Mouse (Mus musculus): ENCODE measurements around the gene Lgi4.

Lgi4 gene

GRCm38 (mm10) chr7:31059108-31059507 is at the start of gene Lgi4:
Lgi4 (plus strand) TSS chr7:31059342.
- DNase-seq (ENCODE audit: low spot score in 2 of 2) = peak; percentile 78 to 79

GRCm38 (mm10) chr7:31012971-31013370 is 46.2 kb upstream of the Lgi4 start:
- no peak for DNase-seq (ENCODE audit: low spot score in 2 of 2)

GRCm38 (mm10) chr7:31017104-31017901 is 41.8 kb upstream of the Lgi4 start:
- peak; percentile 35 to 36 for DNase-seq (ENCODE audit: low spot score in 2 of 2)

DNA sequence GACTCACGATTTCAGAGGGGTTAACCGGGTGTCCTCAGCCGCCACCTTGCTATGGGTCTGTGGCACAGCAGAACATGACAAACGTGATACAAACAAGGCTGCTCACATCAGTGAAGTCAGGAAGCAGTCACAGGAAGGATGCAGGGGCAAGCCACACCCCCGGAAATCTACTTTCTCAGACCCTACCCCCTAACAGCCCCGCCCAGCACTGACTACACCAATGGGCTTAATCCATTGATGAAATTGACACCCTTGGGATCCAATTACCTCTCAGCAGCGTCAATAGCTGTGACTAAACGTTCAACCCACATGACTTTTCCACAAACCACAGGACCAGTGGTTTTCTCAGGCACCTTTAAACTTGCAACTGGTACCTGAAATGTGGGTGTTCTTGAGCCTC is 30.5 kb upstream of the Lgi4 start:
- DNase-seq (ENCODE audit: low spot score in 2 of 2) = no peak

DNA sequence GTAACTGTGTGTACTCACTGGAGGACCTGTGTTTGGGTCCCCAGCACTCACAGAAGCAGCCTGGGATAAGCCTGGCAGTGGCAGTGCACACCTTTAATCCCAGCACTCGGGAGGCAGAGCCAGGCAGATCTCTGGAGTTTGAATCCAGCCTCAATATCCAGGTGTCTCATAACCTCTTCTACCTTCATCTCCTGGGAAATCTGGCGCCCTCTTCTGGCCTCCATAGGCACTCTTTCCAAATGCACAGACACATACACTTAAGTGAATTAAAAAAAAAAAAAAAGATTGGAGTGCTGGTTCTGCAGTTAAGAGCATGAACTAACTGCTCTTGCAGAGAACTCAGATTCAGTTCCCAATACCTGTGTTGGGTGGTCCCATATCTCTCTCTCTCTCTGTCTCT is 28.4 kb upstream of the Lgi4 start:
- DNase-seq (ENCODE audit: low spot score in 2 of 2) = no peak

DNA sequence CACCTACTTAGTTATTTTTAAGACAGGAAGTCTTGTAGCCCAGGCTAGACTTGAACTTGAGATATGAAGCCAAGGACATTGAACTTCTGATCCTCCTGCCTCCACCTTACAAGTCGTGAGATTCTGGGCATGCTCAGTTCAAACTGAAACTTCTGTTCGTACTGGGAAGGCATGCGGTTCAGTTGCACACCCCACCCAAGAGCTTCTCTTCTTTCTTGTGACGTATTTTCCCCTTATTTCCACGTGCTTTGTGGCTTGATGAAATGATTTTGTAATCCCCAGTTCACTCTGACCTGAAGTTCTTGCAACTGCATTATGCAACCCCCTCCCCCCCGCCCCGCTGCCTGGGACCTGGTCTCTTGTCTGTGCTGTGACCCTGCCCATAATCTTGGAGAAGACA is 27.4 kb upstream of the Lgi4 start:
- no peak for DNase-seq (ENCODE audit: low spot score in 2 of 2)

GRCm38 (mm10) chr7:31033409-31034165 is 25.6 kb upstream of the Lgi4 start:
- DNase-seq (ENCODE audit: low spot score in 2 of 2) = no peak

- DNase-seq (ENCODE audit: low spot score in 2 of 2) = no peak
Measured at GRCm38 (mm10) chr7:31034789-31035188, 24.4 kb upstream of the Lgi4 start.

DNA sequence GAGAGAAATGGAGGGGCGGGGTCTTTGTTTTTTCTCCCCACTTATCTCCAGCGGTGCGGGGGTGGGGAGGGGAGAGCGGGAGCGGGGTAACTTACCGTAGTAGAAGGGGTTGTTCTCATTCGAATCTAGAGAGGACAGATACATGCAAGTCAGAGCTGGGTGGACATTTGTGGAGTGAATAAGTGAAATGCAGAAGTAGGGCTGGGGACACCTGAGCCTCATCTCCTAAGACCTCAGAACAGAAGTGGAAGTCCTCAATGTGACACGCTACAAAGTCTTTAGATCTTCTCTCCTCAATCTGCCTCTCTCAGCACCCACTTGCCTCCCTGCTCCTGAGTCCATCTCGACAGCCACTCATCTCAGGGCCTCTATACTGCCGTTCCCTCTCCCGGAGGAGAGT is 23.9 kb upstream of the Lgi4 start:
- DNase-seq (ENCODE audit: low spot score in 2 of 2) = no peak

DNA sequence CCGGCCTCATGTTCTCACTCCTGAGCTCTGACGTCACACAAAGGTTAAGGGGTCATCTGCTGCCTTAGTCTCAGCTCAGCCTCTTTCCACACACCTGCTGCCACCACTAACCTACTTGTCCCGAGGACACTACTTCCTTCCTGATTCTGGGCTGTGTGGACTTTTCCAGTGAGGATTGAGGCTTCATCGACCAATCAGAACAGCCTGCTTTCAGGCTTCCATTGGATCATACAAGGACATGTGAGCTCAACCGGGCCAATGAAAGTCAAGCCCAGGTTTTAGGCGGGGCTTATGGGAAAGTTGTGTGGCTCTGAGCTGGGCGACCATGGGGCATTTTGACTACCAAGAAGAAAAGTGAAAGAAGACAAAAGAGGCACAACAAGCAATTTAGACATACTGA is 22.2 kb upstream of the Lgi4 start:
- DNase-seq (ENCODE audit: low spot score in 2 of 2) = no peak

DNA sequence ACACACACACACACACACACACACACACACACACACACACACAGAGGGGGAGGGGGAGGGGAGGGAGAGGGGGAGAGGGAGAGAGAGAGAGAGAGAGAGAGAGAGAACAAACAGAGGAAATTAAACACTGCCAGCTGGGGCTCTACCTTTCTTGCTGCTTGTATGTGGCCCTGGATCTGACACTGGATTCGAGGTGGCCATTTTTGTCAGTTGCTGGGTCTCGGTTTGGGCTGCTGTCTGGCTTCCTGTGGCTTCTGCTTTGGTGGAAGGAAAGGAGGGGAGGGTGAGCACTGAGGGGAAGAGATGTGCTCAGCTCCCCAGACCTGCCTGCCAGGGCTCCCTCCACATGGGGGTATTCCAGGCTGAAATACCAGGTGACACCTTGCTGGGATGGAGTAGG is 21.5 kb upstream of the Lgi4 start:
- DNase-seq (ENCODE audit: low spot score in 2 of 2) = no peak

GRCm38 (mm10) chr7:31039011-31039410 is 20.1 kb upstream of the Lgi4 start:
- DNase-seq (ENCODE audit: low spot score in 2 of 2) = no peak

DNA sequence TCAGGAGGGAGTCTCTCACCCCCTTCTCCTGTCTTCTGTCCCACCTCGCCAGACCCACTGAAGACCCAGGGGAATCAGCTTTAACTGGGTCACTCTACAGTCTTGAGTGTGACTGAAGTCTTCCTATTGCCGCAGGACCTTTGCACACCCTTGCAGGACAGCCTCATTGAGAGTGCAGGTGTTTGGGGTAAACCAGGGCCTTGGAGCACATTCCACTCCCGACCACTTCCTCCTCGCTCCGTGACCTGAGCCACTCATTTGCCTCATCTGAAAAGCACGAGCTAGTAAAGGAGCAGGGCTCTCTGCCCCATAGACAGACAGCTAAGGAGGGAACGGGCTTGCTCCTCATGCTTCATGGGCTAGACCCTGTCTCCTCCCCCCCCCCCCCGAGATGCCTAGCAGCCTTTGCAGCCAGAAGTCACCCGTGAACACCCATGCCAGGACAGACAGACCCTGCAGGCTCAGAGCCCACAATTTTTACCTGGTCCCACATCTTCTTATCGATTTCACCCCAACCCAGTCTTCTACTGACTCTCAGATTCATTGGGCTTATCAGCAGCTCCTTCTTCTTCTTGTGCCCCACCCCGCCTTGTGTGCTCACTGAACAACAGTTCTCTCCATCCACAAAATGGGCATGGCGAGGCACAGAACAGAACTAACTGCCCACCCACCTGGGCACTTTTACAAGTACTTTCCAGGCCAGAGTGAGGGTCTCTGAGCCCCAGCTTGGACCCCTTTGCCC is 18.7 kb upstream of the Lgi4 start:
- no peak for DNase-seq (ENCODE audit: low spot score in 2 of 2)

DNA sequence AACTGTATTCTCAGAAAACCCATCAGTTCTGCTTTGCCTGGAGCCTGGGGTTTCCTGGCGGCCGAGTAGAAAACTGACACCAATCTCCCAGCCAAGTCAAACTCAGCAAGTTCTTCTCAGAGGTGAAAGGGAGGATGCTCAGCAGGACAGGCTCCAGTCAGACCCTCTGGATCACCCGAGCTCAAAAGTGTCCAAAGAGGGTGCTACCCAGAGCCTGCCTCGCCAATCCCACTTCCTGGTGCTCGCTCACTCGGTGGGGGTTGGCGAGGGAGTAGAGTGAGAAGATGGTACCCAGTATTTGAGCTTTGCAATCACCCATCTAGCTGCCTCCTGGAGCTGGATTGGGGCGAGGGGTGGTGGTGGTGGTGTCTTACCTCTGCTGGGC is 18.1 kb upstream of the Lgi4 start:
- DNase-seq (ENCODE audit: low spot score in 2 of 2) = no peak

DNA sequence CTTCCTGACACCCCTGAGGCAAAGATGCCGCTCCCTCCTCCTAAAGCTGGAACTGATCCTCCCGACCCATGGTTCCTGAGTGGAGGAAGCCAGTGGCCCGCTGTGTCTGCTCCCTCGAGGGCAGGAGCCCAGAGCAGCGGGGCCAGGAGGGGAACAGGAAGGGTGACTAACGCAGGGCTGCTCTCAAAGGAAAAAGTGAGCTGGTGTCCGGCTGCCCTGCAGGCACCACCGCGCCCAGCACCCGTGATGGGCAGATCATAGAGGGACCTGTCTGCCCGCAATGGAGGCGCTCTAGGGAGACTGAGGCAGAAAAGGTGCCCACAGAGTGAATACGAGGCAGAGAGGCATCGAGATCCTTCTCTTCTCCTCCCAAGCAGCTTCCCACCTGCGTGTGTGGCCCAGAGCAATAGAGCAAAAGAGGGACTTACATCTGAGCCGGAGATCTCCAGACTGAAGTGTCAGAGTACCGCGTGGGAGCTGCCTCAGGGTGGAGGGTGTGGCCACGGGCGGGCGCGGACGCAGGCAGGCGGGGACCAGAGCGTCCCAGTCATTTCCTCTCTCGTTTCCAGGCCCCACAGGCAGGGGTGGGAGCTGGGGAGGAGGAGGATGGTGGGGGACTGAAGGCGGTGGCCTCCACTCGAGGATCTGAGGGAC is 17.4 kb upstream of the Lgi4 start:
- DNase-seq (ENCODE audit: low spot score in 2 of 2) = no peak

- no peak for DNase-seq (ENCODE audit: low spot score in 2 of 2)
Measured at GRCm38 (mm10) chr7:31042431-31042910, 16.7 kb upstream of the Lgi4 start, which contains the start of gene Fxyd5. Fxyd5 (minus strand) TSS chr7:31042481.

DNA sequence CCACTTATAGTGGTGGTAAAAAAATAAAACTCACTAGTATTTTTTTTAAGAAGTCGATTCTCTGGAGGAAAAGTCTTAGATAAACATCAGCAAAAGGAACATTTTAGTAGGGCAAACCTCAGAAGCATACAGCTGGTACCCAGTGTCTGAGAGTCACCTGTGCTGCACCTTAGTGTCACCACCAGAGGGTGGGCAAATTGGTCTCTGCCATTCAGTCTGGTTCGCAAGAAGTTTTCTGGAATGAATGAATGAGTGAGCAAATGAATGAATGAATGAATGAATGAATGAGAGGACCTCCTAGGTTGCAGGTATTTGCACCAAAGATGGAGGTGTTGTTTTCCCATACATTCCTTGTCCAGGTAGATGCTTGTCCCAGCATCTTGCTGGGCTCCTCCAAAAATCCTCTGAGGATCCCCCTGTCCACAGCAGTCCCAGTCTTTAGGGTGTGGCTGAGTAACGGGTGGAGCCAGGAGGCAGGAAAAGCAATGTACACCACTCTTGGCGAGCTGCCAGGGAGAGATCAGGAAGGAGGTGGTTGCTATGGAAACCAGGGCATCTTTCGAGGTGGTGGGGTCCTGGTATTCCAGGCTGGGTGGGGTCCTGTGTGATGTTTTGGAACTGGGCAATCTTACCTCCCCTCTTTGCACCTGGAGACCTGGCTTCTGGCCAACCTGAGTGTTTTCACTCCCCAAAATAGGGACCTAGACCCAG is 9.9 kb upstream of the Lgi4 start:
- DNase-seq (ENCODE audit: low spot score in 2 of 2) = peak; percentile 53

- DNase-seq (ENCODE audit: low spot score in 2 of 2) = peak; percentile 63
Measured at GRCm38 (mm10) chr7:31049846-31050281, 9.3 kb upstream of the Lgi4 start.

- no peak for DNase-seq (ENCODE audit: low spot score in 2 of 2)
Measured at GRCm38 (mm10) chr7:31050487-31050886, 8.7 kb upstream of the Lgi4 start.

DNA sequence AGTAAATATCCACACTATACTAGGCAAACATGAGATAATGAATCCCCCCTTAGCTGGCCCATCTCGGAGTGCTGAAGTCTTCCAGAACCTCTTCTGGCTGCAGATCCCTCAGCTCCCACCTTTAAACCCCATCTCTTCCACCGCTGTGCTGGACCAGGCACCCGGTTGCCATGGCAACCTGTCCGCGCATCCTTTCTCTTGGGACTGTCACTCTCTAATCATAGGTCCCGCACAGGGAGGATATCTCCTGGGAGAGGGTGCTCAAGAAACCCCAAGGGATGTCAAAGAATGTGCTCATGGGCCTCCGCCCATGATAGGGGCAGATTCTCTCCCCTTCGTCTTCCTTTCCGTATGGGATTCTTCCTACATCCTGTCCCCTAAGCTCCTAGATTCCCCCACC is 8.2 kb upstream of the Lgi4 start:
- peak in 1 of 2 experiments; percentile 43 for DNase-seq (ENCODE audit: low spot score in 2 of 2)

Measured in frontal cortex, postnatal 10 days (tissue).